Mouse (Mus musculus): ENCODE measurements at regions not wholly inside any gene's neighbourhood (a gene's known extent, or its start where the extent isn't known, plus 50 kb on each side); places are given as distances from the start of the nearest gene placed in this dataset.
A peak's percentile ranks its signal among the peaks of the same experiment; 100 is the strongest.

GRCm38 (mm10) chr13:35447661-35448060, 212.0 kb upstream of the Cdyl start:
- intact Hi-C loops (cut with DNase I) = no loop called here
- no peak for DNase-seq (ENCODE audit: low spot score in 2 of 2)

- no peak for DNase-seq (ENCODE audit: low spot score in 2 of 2)
- intact Hi-C loops (cut with DNase I) = no loop called here
These were observed 207.2 kb upstream of the Cdyl start for GRCm38 (mm10) chr13:35452420-35452819.

DNA sequence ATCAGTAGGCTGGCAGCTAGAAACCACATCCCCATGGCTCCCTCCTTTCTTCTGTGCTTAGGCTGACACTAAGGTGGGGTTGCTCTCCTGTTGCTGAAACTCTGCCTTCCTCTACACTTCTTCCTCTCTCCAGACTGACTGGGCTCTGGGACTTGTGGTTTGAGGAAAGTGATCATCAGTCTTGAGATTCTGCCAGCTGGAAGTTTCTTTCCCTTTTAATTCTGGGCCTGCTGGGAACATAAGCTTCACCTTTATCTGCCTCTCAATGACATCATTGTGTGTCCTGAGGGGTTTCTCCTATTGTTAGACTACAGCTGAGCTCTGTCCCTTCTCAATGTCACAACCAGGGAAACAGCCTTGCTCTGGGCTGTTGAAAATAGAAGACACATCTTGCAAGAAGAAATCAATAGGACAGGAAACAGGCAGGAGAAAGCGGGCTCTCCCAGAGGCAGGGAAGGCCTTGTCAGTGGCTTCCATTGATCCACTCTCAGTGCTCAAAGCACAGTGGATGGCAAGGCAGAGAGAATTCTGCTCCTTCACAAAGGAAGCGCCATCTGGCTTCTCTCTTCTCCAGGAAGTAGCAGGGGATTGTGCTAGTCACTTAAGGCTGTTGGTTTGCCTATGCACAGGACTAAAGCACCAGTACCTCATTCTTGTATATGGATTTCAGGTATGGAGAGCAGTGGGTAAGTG, 206.3 kb upstream of the Cdyl start:
- intact Hi-C loops (cut with DNase I) = no loop called here
- DNase-seq (ENCODE audit: low spot score in 2 of 2) = no peak

DNA sequence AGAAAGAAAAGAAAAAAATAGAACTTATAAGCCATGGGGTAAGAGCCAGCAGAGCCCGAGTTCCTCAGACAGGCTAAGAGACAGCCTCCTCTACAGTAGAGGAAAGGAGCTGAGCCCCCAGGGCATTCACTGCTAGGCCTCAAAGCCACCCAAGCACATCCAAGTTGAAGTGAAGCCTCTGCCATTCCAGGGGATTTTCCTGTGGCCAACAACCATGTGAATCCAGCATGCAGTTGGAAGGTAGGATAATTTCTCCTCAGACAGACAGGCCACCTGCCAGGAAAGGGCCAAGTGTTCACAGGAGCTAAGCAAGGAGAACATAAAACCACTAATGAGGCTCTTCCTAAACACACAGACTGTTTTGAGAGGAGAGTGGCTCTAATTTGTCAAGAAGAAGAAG, 199.6 kb upstream of the Cdyl start:
- intact Hi-C loops (cut with DNase I) = no loop called here

DNA sequence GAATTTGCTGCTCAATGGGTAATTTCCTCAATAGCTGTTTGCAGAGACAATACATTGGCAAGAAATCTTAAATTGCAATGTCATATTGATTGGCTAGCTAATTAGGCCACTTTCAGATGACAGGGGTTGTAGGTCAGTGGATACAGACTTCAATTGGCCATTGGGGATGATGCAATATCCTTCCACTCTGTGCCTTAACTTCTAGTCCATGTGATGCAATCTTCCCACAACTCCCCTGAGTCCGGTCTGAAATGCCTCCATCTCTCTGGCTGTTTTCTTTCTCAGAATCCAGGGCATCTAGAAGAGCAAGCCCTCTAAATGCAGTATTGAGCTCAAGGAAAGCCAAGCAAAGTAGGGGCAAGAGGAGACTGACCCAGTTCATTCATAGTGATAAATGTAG, 196.4 kb upstream of the Cdyl start:
- no peak for DNase-seq (ENCODE audit: low spot score in 2 of 2)
- intact Hi-C loops (cut with DNase I) = no loop called here

More for the DNA sequence above, 199.6 kb upstream of the Cdyl start:
- DNase-seq (ENCODE audit: low spot score in 2 of 2) = no peak

DNA sequence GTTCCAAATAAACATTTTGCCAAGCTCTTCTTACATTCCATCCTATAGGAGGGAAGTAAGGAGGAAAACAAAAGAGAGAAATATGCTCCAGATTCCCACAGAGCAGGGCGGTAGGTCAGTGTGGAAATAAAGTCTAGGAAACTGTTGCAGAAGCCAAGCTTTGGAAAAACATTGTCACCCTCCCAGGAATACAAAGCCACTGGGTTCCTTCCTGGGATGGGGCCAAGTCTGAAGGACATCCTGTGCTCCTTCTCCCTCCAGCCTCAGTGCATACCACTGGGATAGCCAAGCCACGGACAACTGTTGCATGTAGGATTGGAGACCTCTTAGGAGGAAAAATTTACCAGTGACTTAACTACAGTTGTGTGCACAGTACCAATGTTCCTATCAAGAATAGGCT, 195.8 kb upstream of the Cdyl start:
- intact Hi-C loops (cut with DNase I) = no loop called here
- no peak for DNase-seq (ENCODE audit: low spot score in 2 of 2)

DNA sequence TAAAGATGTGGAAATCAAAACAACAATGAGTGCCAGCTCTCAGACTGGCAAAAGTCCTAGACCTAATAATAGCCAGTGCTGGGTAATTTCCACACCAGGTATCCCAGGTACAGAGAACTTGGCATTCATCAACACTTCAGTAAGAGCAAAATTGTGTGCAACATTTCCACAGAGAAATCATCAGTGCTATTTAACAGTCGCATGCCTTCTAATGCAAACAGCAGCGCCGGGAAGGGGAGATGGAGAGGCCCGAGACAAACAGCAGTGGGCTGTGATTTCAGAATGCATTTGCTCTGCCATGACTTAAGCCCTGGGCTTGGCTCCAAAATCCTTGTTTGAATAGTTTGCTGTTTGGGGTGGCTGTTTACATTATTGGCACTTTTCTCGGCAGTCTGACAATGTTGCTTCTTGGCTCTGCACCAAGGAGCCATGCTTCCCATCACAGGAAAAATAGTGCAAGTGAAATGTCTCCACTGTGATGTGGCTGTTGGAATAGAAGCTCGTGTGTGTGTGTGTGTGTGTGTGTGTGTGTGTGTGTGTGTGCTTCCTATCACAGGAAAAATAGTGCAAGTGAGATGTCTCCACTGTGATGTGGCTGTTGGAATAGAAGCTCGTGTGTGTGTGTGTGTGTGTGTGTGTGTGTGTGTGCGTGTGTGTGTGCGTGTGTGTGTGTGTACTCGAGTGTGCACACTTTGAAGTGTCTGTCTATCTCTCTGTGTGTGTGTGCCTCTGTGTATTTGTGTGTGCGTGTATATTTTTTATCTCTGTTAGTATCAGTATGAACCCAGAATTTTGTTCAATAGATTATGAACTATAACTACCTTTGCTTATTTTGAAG, 190.1 kb upstream of the Cdyl start:
- intact Hi-C loops (cut with DNase I) = no loop called here
- DNase-seq (ENCODE audit: low spot score in 2 of 2) = peak; percentile 32 to 44

GRCm38 (mm10) chr13:35478226-35478625, 181.4 kb upstream of the Cdyl start:
- intact Hi-C loops (cut with DNase I) = no loop called here
- DNase-seq (ENCODE audit: low spot score in 2 of 2) = no peak

- DNase-seq (ENCODE audit: low spot score in 2 of 2) = no peak
- intact Hi-C loops (cut with DNase I) = no loop called here
These were observed 177.3 kb upstream of the Cdyl start for GRCm38 (mm10) chr13:35482340-35482739.

DNA sequence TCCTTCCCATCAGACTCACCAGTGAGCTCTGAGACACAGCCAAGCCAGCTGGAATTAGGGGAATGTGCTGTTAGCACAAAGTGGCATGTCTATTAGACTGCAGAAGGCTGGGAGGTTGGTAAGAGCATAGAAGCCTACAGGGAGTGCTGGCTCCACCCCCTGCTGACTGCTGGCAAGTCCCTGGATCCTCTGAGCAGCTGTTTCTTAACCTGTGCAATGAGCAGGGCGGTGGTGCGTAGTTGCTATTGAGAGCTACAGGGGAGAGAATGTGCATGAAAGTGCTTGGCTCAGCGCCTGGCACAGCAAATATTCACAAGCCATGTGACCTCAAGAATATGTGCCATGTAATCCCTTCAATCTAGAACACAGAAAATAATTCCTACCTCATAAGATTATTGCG, 173.5 kb upstream of the Cdyl start:
- intact Hi-C loops (cut with DNase I) = no loop called here
- DNase-seq (ENCODE audit: low spot score in 2 of 2) = no peak

DNA sequence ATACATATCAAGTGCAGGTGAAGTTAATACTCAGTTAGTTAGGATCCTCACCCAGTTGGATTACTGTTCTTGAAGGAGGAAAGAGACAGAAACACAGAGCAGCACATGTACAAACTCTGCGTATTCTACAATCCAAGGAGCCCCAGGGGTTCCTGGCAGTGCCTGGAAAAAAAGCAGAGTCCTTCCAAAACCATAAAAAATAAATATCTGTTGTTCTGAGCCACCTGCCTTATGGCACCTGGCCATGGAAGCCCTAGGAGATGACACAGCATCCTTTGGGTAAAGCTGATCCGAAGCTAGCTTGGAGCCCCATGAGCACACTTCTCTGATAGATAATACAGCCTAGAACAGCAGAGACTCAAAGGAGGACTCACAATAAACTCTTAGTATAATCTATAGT, 159.9 kb upstream of the Cdyl start:
- DNase-seq (ENCODE audit: low spot score in 2 of 2) = no peak
- intact Hi-C loops (cut with DNase I) = loop anchor here (2.0 to 5.0 kb wide), 2 partner anchors 272 to 369 kb away; no protein-coding TSS in a partner anchor

DNA sequence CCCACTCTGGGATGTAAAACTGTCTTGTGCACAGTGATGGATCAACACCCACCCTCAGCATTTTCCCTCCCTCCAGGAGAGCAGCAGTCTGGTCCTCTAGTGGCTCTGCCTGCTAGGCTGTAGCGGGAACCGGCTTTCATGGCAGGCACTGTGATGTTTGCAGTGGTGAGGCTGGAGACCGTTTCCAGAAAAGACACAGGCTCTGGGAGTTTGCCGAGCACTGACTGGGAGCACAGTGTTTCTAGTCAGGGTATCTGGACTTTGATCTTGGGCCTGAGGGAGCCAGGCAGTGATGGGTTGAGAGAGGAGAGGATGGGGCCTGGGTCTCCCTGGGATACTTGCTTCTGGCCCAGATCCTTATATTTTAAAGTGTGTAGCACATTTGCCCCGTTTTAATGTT, 158.7 kb upstream of the Cdyl start:
- intact Hi-C loops (cut with DNase I) = loop anchor here (1.0 to 5.0 kb wide), 3 partner anchors 11 to 370 kb away; no protein-coding TSS in a partner anchor
- DNase-seq (ENCODE audit: low spot score in 2 of 2) = peak; percentile 13 to 62

DNA sequence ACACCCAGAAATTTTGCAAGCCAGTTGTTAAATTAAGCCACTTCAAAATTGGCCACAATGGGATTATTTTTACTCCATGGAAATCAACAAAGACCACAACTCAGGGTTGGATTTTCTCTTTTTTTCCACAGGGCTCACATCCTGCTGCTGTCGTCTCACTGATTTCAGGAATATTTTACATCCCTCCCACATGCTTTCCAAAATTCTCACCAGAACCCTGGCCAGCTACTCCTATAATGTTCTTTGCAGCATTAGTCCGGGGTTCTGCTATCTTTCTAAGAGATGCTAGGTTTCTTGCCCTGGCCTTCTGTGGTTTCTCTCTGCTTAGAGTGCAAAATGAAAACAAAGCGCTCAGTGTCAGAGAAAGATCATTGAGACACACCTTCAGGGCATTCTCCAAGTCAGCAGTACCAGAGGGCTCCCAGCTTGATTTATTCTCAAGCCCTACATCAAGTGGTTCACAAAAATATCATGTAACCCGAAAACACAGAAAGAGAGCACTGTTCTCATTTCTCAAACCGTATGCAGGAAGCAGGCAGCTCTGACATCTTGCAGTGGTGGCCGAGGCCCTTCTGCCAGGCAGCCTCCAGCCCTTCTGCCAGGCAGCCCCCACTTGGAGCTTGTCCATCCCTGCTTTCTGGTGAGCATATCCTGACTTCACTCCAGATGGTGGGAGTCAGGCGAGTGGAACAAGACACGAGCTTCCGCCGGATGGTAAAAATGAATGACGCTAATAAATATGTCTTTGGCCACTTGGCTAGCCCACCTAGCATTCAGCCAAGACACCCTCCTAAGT, 158.1 kb upstream of the Cdyl start:
- intact Hi-C loops (cut with DNase I) = loop anchor here (1.0 to 5.0 kb wide), 4 partner anchors 11 to 371 kb away; no protein-coding TSS in a partner anchor
- peak; percentile 41 to 86 for DNase-seq (ENCODE audit: low spot score in 2 of 2)

- intact Hi-C loops (cut with DNase I) = loop anchor here (2.0 to 5.0 kb wide), 2 partner anchors 261 to 275 kb away; no protein-coding TSS in a partner anchor
- peak; percentile 6 to 58 for DNase-seq (ENCODE audit: low spot score in 2 of 2)
These were observed 157.5 kb upstream of the Cdyl start for GRCm38 (mm10) chr13:35502147-35502522.

- intact Hi-C loops (cut with DNase I) = loop anchor here (2.0 to 5.0 kb wide), 2 partner anchors 263 to 276 kb away; no protein-coding TSS in a partner anchor
These were observed 156.2 kb upstream of the Cdyl start for GRCm38 (mm10) chr13:35503362-35503821.

DNA sequence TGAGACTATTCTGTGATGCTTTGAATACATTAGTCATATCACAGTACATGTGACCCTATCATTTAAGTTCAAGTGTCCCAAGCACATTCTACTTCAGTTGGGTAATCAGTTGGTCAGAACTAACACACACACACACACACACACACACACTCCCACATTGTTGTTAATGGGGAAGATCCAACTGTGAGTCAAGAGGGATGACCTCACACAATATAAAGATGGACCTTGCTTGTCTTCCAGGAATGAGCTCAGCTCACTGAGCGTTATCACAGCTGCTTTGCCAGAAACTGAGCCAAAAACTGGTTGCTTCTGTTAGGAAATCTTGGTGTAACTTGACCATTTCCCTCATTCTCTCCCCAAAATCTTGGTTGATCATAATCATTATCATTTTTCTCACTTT, 152.4 kb upstream of the Cdyl start:
- no peak for DNase-seq (ENCODE audit: low spot score in 2 of 2)
- intact Hi-C loops (cut with DNase I) = no loop called here

More at GRCm38 (mm10) chr13:35503362-35503821, 156.2 kb upstream of the Cdyl start:
- DNase-seq (ENCODE audit: low spot score in 2 of 2) = peak; percentile 37 to 61

DNA sequence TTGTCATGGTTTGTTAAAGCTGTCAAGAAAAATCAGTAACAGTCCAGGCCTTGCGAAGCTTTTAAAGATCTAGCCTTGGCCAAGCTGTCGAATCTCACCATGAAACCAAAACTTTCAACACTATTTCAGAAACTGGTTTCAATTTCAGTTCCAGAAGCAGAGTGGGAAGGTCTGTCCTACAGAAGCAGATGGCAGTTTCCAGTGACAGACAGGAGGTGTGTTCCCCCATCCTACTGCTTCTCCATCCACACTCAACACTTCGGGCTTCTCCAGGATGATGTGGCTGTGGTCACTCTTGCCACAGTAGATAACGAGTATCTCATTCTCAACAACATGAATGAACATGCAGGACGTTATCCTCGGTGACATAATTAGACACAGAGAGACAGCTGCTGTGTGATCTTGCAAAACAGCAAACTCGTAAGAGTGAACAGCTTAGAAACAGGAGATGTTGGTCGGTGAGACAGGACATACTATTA, 147.6 kb upstream of the Cdyl start:
- DNase-seq (ENCODE audit: low spot score in 2 of 2) = peak; percentile 50 to 87
- intact Hi-C loops (cut with DNase I) = loop anchor here (1.0 to 5.0 kb wide), 3 partner anchors 11 to 230 kb away; no protein-coding TSS in a partner anchor

GRCm38 (mm10) chr13:35513120-35513519, 146.5 kb upstream of the Cdyl start:
- peak; percentile 28 to 83 for DNase-seq (ENCODE audit: low spot score in 2 of 2)

GRCm38 (mm10) chr13:35515291-35515690, 144.3 kb upstream of the Cdyl start:
- intact Hi-C loops (cut with DNase I) = no loop called here
- no peak for DNase-seq (ENCODE audit: low spot score in 2 of 2)

More at GRCm38 (mm10) chr13:35513120-35513519, 146.5 kb upstream of the Cdyl start:
- intact Hi-C loops (cut with DNase I) = loop anchor here (5.0 kb wide), 2 partner anchors 154 to 229 kb away; no protein-coding TSS in a partner anchor

Measured in left cerebral cortex, postnatal 25 days (tissue).